Mouse (Mus musculus) embryo, embryonic 11.5 days (tissue): Measurements from ENCODE around the gene C1qtnf6.

Source experiments
- DNase-seq: peaks from one replicate; pipeline ENCODE4 v3.0.0-alpha.2; 2012; ENCODE audit warnings: low read depth, low spot score

Gene C1qtnf6

GRCm38 (mm10) chr15:78530671-78531450 lies at the start of gene C1qtnf6:
TSS of gene C1qtnf6 (minus strand) at chr15:78531416.
- DNase-seq: no peak

GRCm38 (mm10) chr15:78576284-78576810 lies 45.1 kb upstream of the C1qtnf6 start:
- DNase-seq: no peak

- no peak for DNase-seq
Measured at GRCm38 (mm10) chr15:78572658-78573397, 41.6 kb upstream of the C1qtnf6 start, which contains the start of gene Rac2. TSS of gene Rac2 (minus strand) at chr15:78572783.

GRCm38 (mm10) chr15:78572270-78572600 lies 41.0 kb upstream of the C1qtnf6 start:
- no peak for DNase-seq

- no peak for DNase-seq
Measured at GRCm38 (mm10) chr15:78571554-78572269, 40.5 kb upstream of the C1qtnf6 start.

- DNase-seq: no peak
Measured at GRCm38 (mm10) chr15:78570170-78570569, 39.0 kb upstream of the C1qtnf6 start.

GRCm38 (mm10) chr15:78567608-78568120 lies 36.4 kb upstream of the C1qtnf6 start:
- DNase-seq: no peak

- DNase-seq: no peak
Measured at GRCm38 (mm10) chr15:78564764-78565435, 33.7 kb upstream of the C1qtnf6 start.

GRCm38 (mm10) chr15:78563937-78564336 lies 32.7 kb upstream of the C1qtnf6 start:
- DNase-seq: no peak

- no peak for DNase-seq
Measured at GRCm38 (mm10) chr15:78563344-78563743, 32.1 kb upstream of the C1qtnf6 start.

GRCm38 (mm10) chr15:78559141-78559979 lies 28.1 kb upstream of the C1qtnf6 start:
- no peak for DNase-seq

GRCm38 (mm10) chr15:78557693-78558535 lies 26.7 kb upstream of the C1qtnf6 start:
- no peak for DNase-seq

- DNase-seq: no peak
Measured at GRCm38 (mm10) chr15:78554545-78555313, 23.5 kb upstream of the C1qtnf6 start.

- no peak for DNase-seq
Measured at GRCm38 (mm10) chr15:78549189-78549734, 18.0 kb upstream of the C1qtnf6 start.

GRCm38 (mm10) chr15:78548711-78549110 lies 17.5 kb upstream of the C1qtnf6 start:
- DNase-seq: no peak

- DNase-seq: no peak
Measured at GRCm38 (mm10) chr15:78548336-78548665, 17.1 kb upstream of the C1qtnf6 start.

GRCm38 (mm10) chr15:78547415-78548335 lies 16.5 kb upstream of the C1qtnf6 start:
- no peak for DNase-seq
